Mouse (Mus musculus) kidney, postnatal 4 days (tissue): ENCODE results near the gene Psors1c2.

Source experiments
- DNase-seq, 2 experiments: peaks; one replicate each; pipeline ENCODE4 v3.0.0; 2021; ENCODE audit warnings: mixed read lengths in 2 of 2

The Psors1c2 gene

GRCm38 (mm10) chr17:35524354-35524753 is 8.6 kb upstream of the Psors1c2 start:
- no peak for DNase-seq

GRCm38 (mm10) chr17:35526644-35527043 is 6.4 kb upstream of the Psors1c2 start:
- DNase-seq: no peak

GRCm38 (mm10) chr17:35532360-35532759 is 641 bp upstream of the Psors1c2 start:
- no peak for DNase-seq

- DNase-seq: peak; percentile 85 to 88
These were observed 1.3 kb downstream of the Psors1c2 start for GRCm38 (mm10) chr17:35534343-35534742.

GRCm38 (mm10) chr17:35537421-35537820 is 4.4 kb downstream of the Psors1c2 start:
- no peak for DNase-seq

GRCm38 (mm10) chr17:35538476-35538875 is 5.5 kb downstream of the Psors1c2 start:
- DNase-seq: no peak

- DNase-seq: no peak
These were observed 6.5 kb downstream of the Psors1c2 start for GRCm38 (mm10) chr17:35539540-35539939.

- no peak for DNase-seq
These were observed 9.9 kb downstream of the Psors1c2 start for GRCm38 (mm10) chr17:35542761-35543411.

GRCm38 (mm10) chr17:35543412-35543861 is 10.4 kb downstream of the Psors1c2 start:
- DNase-seq: no peak

- DNase-seq: no peak
These were observed 11.0 kb downstream of the Psors1c2 start for GRCm38 (mm10) chr17:35544001-35544400.

- peak; percentile 75 to 77 for DNase-seq
These were observed 11.7 kb downstream of the Psors1c2 start for GRCm38 (mm10) chr17:35544680-35545079.

GRCm38 (mm10) chr17:35547465-35547864 is 14.5 kb downstream of the Psors1c2 start:
- DNase-seq: no peak

GRCm38 (mm10) chr17:35548636-35549035 is 15.6 kb downstream of the Psors1c2 start:
- no peak for DNase-seq

- peak; percentile 73 to 87 for DNase-seq
These were observed 16.6 kb downstream of the Psors1c2 start for GRCm38 (mm10) chr17:35549437-35550142.

- DNase-seq: no peak
These were observed 17.1 kb downstream of the Psors1c2 start for GRCm38 (mm10) chr17:35550143-35550494.

GRCm38 (mm10) chr17:35550871-35551270 is 17.9 kb downstream of the Psors1c2 start:
- DNase-seq: no peak

- no peak for DNase-seq
These were observed 18.9 kb downstream of the Psors1c2 start, which contains the start of gene Cdsn for GRCm38 (mm10) chr17:35551881-35552414. TSS of gene Cdsn (plus strand) at chr17:35552128.

GRCm38 (mm10) chr17:35554321-35554720 is 21.3 kb downstream of the Psors1c2 start:
- no peak for DNase-seq

- no peak for DNase-seq
These were observed 21.9 kb downstream of the Psors1c2 start for GRCm38 (mm10) chr17:35554761-35555397.

GRCm38 (mm10) chr17:35556186-35556765 is 23.3 kb downstream of the Psors1c2 start:
- DNase-seq: no peak

GRCm38 (mm10) chr17:35556812-35557211 is 23.8 kb downstream of the Psors1c2 start:
- peak; percentile 76 to 84 for DNase-seq

GRCm38 (mm10) chr17:35557351-35557750 is 24.4 kb downstream of the Psors1c2 start:
- no peak for DNase-seq

- no peak for DNase-seq
These were observed 25.2 kb downstream of the Psors1c2 start for GRCm38 (mm10) chr17:35558216-35558615.
